Mouse (Mus musculus): ENCODE data around the gene Sorbs2. TPM values are rescaled to one million over a fixed set of nuclear protein-coding genes. Genes with fewer than 3 reads are reported as not detected.

Sorbs2 gene
- total RNA-seq, 1 experiment: 2.1 TPM

GRCm38 (mm10) chr8:45596591-45596990 is 89.0 kb downstream of the Sorbs2 start:
- no peak for DNase-seq (ENCODE audit: low read depth, low spot score)
- in situ Hi-C loops (cut with MboI; ENCODE audit: low sequenced_read_pairs in 2 of 2, unreplicated experiment in 2 of 2): no loop called here
- H3K9me3 ChIP-seq (ENCODE audit: control insufficient read depth, insufficient read depth, low read depth, low read length): no peaks in the 10 kb centered on the region
- no peak overlapping the region for H3K9ac ChIP-seq (ENCODE audit: insufficient read depth, low read depth, low read length, poor library complexity, severe bottlenecking)
- no peak overlapping the region for H3K27ac ChIP-seq (ENCODE audit: insufficient read depth, low read depth, low read length, poor library complexity, severe bottlenecking)
- H3K4me1 ChIP-seq (ENCODE audit: control insufficient read depth in 2 of 2, insufficient read depth in 2 of 2, low read length in 2 of 2, poor library complexity in 1 of 2): no peaks in the 10 kb centered on the region
- no peak overlapping the region for H3K4me3 ChIP-seq (ENCODE audit: insufficient read depth in 1 of 2, low read depth in 1 of 2, low read length in 2 of 2, poor library complexity in 1 of 2, severe bottlenecking in 1 of 2)
- H3K36me3 ChIP-seq (ENCODE audit: control insufficient read depth, insufficient read depth, low read length, poor library complexity, severe bottlenecking): no peaks in the 10 kb centered on the region
- no peak for TF ChIP-seq HCFC1 (IDR thresholded peaks at IDR 0.05; ENCODE audit: borderline replicate concordance, insufficient read depth, low read length)
- TF ChIP-seq CHD2 (IDR thresholded peaks at IDR 0.05; ENCODE audit: low read depth, low read length): no peak
- TF ChIP-seq MAFK (IDR thresholded peaks at IDR 0.05; ENCODE audit: insufficient read depth, low read depth, low read length): no peak
- no peak for TF ChIP-seq ZC3H11A (IDR thresholded peaks at IDR 0.05; ENCODE audit: borderline replicate concordance, low read depth, low read length)
- no peak for TF ChIP-seq ZNF384 (IDR thresholded peaks at IDR 0.05; ENCODE audit: low read depth, low read length)

GRCm38 (mm10) chr8:45597631-45598420 is 90.2 kb downstream of the Sorbs2 start:
- Histone ChIP-seq H3K4me3 (ENCODE audit: insufficient read depth in 1 of 2, low read depth in 1 of 2, low read length in 2 of 2, poor library complexity in 1 of 2, severe bottlenecking in 1 of 2) (no peak overlapping the region), H3K27ac (ENCODE audit: insufficient read depth, low read depth, low read length, poor library complexity, severe bottlenecking) (no peak overlapping the region), H3K36me3 (ENCODE audit: control insufficient read depth, insufficient read depth, low read length, poor library complexity, severe bottlenecking) (no peaks in the 10 kb centered on the region), H3K4me1 (ENCODE audit: control insufficient read depth in 2 of 2, insufficient read depth in 2 of 2, low read length in 2 of 2, poor library complexity in 1 of 2) (no peaks in the 10 kb centered on the region), H3K9ac (ENCODE audit: insufficient read depth, low read depth, low read length, poor library complexity, severe bottlenecking) (no peak overlapping the region), H3K9me3 (ENCODE audit: control insufficient read depth, insufficient read depth, low read depth, low read length) (no peaks in the 10 kb centered on the region)
- in situ Hi-C loops (cut with MboI; ENCODE audit: low sequenced_read_pairs in 2 of 2, unreplicated experiment in 2 of 2): no loop called here
- DNase-seq (ENCODE audit: low read depth, low spot score): no peak
- TF ChIP-seq ZNF384 (IDR thresholded peaks at IDR 0.05; ENCODE audit: low read depth, low read length) (no peak), ZC3H11A (IDR thresholded peaks at IDR 0.05; ENCODE audit: borderline replicate concordance, low read depth, low read length) (no peak), MAFK (IDR thresholded peaks at IDR 0.05; ENCODE audit: insufficient read depth, low read depth, low read length) (no peak), CHD2 (IDR thresholded peaks at IDR 0.05; ENCODE audit: low read depth, low read length) (no peak), HCFC1 (IDR thresholded peaks at IDR 0.05; ENCODE audit: borderline replicate concordance, insufficient read depth, low read length) (no peak)

GRCm38 (mm10) chr8:45598883-45599282 is 91.3 kb downstream of the Sorbs2 start:
- H3K27ac ChIP-seq (ENCODE audit: insufficient read depth, low read depth, low read length, poor library complexity, severe bottlenecking): no peak overlapping the region
- no peak overlapping the region for H3K4me3 ChIP-seq (ENCODE audit: insufficient read depth in 1 of 2, low read depth in 1 of 2, low read length in 2 of 2, poor library complexity in 1 of 2, severe bottlenecking in 1 of 2)
- H3K36me3 ChIP-seq (ENCODE audit: control insufficient read depth, insufficient read depth, low read length, poor library complexity, severe bottlenecking): no peaks in the 10 kb centered on the region
- H3K9me3 ChIP-seq (ENCODE audit: control insufficient read depth, insufficient read depth, low read depth, low read length): no peaks in the 10 kb centered on the region
- no peak for DNase-seq (ENCODE audit: low read depth, low spot score)
- in situ Hi-C loops (cut with MboI; ENCODE audit: low sequenced_read_pairs in 2 of 2, unreplicated experiment in 2 of 2): no loop called here
- no peak overlapping the region for H3K9ac ChIP-seq (ENCODE audit: insufficient read depth, low read depth, low read length, poor library complexity, severe bottlenecking)
- H3K4me1 ChIP-seq (ENCODE audit: control insufficient read depth in 2 of 2, insufficient read depth in 2 of 2, low read length in 2 of 2, poor library complexity in 1 of 2): no peaks in the 10 kb centered on the region
- TF ChIP-seq CHD2 (IDR thresholded peaks at IDR 0.05; ENCODE audit: low read depth, low read length) (no peak), ZC3H11A (IDR thresholded peaks at IDR 0.05; ENCODE audit: borderline replicate concordance, low read depth, low read length) (no peak), ZNF384 (IDR thresholded peaks at IDR 0.05; ENCODE audit: low read depth, low read length) (no peak), HCFC1 (IDR thresholded peaks at IDR 0.05; ENCODE audit: borderline replicate concordance, insufficient read depth, low read length) (no peak), MAFK (IDR thresholded peaks at IDR 0.05; ENCODE audit: insufficient read depth, low read depth, low read length) (no peak)

- no peak overlapping the region for H3K27ac ChIP-seq (ENCODE audit: insufficient read depth, low read depth, low read length, poor library complexity, severe bottlenecking)
- H3K9ac ChIP-seq (ENCODE audit: insufficient read depth, low read depth, low read length, poor library complexity, severe bottlenecking): no peak overlapping the region
- H3K36me3 ChIP-seq (ENCODE audit: control insufficient read depth, insufficient read depth, low read length, poor library complexity, severe bottlenecking): no peaks in the 10 kb centered on the region
- in situ Hi-C loops (cut with MboI; ENCODE audit: low sequenced_read_pairs in 2 of 2, unreplicated experiment in 2 of 2): no loop called here
- no peaks in the 10 kb centered on the region for H3K4me1 ChIP-seq (ENCODE audit: control insufficient read depth in 2 of 2, insufficient read depth in 2 of 2, low read length in 2 of 2, poor library complexity in 1 of 2)
- no peaks in the 10 kb centered on the region for H3K9me3 ChIP-seq (ENCODE audit: control insufficient read depth, insufficient read depth, low read depth, low read length)
- TF ChIP-seq HCFC1 (IDR thresholded peaks at IDR 0.05; ENCODE audit: borderline replicate concordance, insufficient read depth, low read length) (no peak), MAFK (IDR thresholded peaks at IDR 0.05; ENCODE audit: insufficient read depth, low read depth, low read length) (no peak), ZNF384 (IDR thresholded peaks at IDR 0.05; ENCODE audit: low read depth, low read length) (no peak), ZC3H11A (IDR thresholded peaks at IDR 0.05; ENCODE audit: borderline replicate concordance, low read depth, low read length) (no peak), CHD2 (IDR thresholded peaks at IDR 0.05; ENCODE audit: low read depth, low read length) (no peak)
- no peak for DNase-seq (ENCODE audit: low read depth, low spot score)
- no peak overlapping the region for H3K4me3 ChIP-seq (ENCODE audit: insufficient read depth in 1 of 2, low read depth in 1 of 2, low read length in 2 of 2, poor library complexity in 1 of 2, severe bottlenecking in 1 of 2)
Measured at GRCm38 (mm10) chr8:45602019-45602418, 94.4 kb downstream of the Sorbs2 start.

Measured in ES-E14 (cell line).